Mouse (Mus musculus) myocyte (in vitro differentiated cells): ENCODE measurements around the gene Sgpp1.

Source experiments
- MAX ChIP-seq: IDR thresholded peaks from one replicate; pipeline ENCODE4 v1.6.1; 2011; ENCODE audit warnings: low read depth, mild to moderate bottlenecking, control low read depth
- POLR2A ChIP-seq: IDR thresholded peaks from one replicate; pipeline ENCODE4 v1.6.1; 2011; ENCODE audit warnings: low read depth, mild to moderate bottlenecking, control low read depth, moderate library complexity; ENCODE audit not compliant: insufficient read length
- TCF3 ChIP-seq: IDR thresholded peaks from one replicate; pipeline ENCODE4 v1.6.1; 2011; ENCODE audit warnings: low read depth, control low read depth; ENCODE audit not compliant: insufficient read length
- USF1 ChIP-seq: IDR thresholded peaks from one replicate; pipeline ENCODE4 v1.6.1; 2011; ENCODE audit warnings: low read depth, mild to moderate bottlenecking, control low read depth, moderate library complexity

DNA sequence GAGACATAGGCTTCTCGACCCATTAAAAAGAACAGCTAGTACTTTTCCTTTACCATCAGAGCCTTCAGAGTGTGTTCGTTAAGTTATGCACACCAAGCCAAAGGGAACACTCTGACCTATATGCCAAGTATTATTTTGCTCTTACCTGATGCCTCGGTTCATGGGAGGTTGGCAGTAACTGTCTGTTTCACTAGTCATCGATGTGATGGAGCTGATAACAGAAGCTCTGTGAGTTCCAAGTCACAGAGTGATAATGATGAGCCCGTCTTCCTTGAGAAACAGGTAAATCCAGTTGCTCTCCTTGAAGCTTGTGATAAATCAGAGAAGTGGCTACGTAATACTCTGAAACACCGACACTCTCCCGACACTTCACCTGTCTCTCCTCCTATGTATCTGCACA is 18.2 kb upstream of the Sgpp1 start:
- no peak for TF ChIP-seq USF1
- TF ChIP-seq POLR2A, result no peak
- no peak for TF ChIP-seq TCF3
- no peak for TF ChIP-seq MAX
